Mouse (Mus musculus) limb, embryonic 11.5 days (tissue): ENCODE results near the gene Vmac. TPM values are rescaled to one million over a fixed set of nuclear protein-coding genes. Genes with fewer than 3 reads are reported as not detected.

Experiments
- ATAC-seq: fragments of 200-750 bp; cut with Nextera tagmentation; 2 replicates; pipeline ENCODE4 v1.8.0; 2017; ENCODE audit warnings: low read depth; ENCODE audit not compliant: insufficient number of reproducible peaks, low FRiP score, low TSS enrichment
- DNase-seq: peaks from one replicate; pipeline ENCODE4 v3.0.0-alpha.2; 2015; ENCODE audit warnings: low spot score
- H3K27ac ChIP-seq: fragments of 300-500 bp; sonication (generic); replicated peaks from 2 replicates; pipeline ENCODE4 v1.5.1; 2014; ENCODE audit warnings: low read depth, mild to moderate bottlenecking, low read length
- H3K27me3 ChIP-seq: fragments of 300-500 bp; sonication (generic); 2 replicates; pipeline ENCODE4 v1.6.1; 2014; ENCODE audit warnings: mild to moderate bottlenecking, low read length, mixed read lengths; ENCODE audit not compliant: control insufficient read depth, insufficient read depth
- H3K36me3 ChIP-seq: fragments of 300-500 bp; sonication (generic); 2 replicates; pipeline ENCODE4 v1.6.1; 2014; ENCODE audit warnings: mild to moderate bottlenecking, low read length, moderate library complexity, mixed read lengths; ENCODE audit not compliant: control insufficient read depth, insufficient read depth
- H3K4me1 ChIP-seq: fragments of 300-500 bp; sonication (generic); 2 replicates; pipeline ENCODE4 v1.6.1; 2014; ENCODE audit warnings: low read length, mixed read lengths; ENCODE audit not compliant: control insufficient read depth, insufficient read depth
- H3K4me2 ChIP-seq: fragments of 300-500 bp; sonication (generic); 2 replicates; pipeline ENCODE4 v1.6.1; 2014; ENCODE audit warnings: low read depth, mild to moderate bottlenecking, moderate library complexity; ENCODE audit not compliant: severe bottlenecking
- H3K4me3 ChIP-seq: fragments of 300-500 bp; sonication (generic); 2 replicates; pipeline ENCODE4 v1.5.1; 2014; ENCODE audit warnings: low read depth, low read length
- H3K9ac ChIP-seq: fragments of 300-500 bp; sonication (generic); 2 replicates; pipeline ENCODE4 v1.6.1; 2014; ENCODE audit warnings: mild to moderate bottlenecking, low read length
- H3K9me3 ChIP-seq: fragments of 300-500 bp; sonication (generic); 2 replicates; pipeline ENCODE4 v1.6.1; 2016; ENCODE audit warnings: low read length; ENCODE audit not compliant: control insufficient read depth
- WGBS: fragments of 180-500 bp; shearing (Covaris S2); extraction: QIAGEN DNeasy Blood & Tissue Kit; methylation state at CpG from one replicate; pipeline ENCODE4 v1.1.7; 2014; 5-methylcytosine and 5-hydroxymethylcytosine counted together
- polyA plus RNA-seq: library from polyadenylated mRNA; unstranded; fragments of >200 nt; fragmentation: Nextera tagmentation; extraction: Ambion mirVana; gene quantifications from 2 replicates; pipeline ENCODE4 v1.2.1, GENCODE M21; 2014

Vmac gene
- polyA plus RNA-seq, 1 experiment from 2014 or later, result 19.7 TPM

GRCm38 (mm10) chr17:56709708-56710107, 8.1 kb downstream of the Vmac start:
- no peak for ATAC-seq
- 83% methylated on average over 3 of the region's 3 CpGs for WGBS

GRCm38 (mm10) chr17:56708692-56709091, 9.1 kb downstream of the Vmac start:
- no peak overlapping the region for H3K9ac ChIP-seq
- no peak overlapping the region for H3K27ac ChIP-seq
- 81% methylated on average over 4 of the region's 4 CpGs for WGBS
- no peaks in the 10 kb centered on the region for H3K9me3 ChIP-seq
- H3K4me1 ChIP-seq, result no peaks in the 10 kb centered on the region
- DNase-seq, result no peak
- no peak overlapping the region for H3K4me2 ChIP-seq
- peaks cover 67% of the 10 kb centered on the region for H3K36me3 ChIP-seq
- no peak overlapping the region for H3K4me3 ChIP-seq
- no peaks in the 10 kb centered on the region for H3K27me3 ChIP-seq
- ATAC-seq, result no peak

More at GRCm38 (mm10) chr17:56709708-56710107, 8.1 kb downstream of the Vmac start:
- no peak for DNase-seq
- Histone ChIP-seq H3K9me3 (no peaks in the 10 kb centered on the region), H3K4me1 (no peaks in the 10 kb centered on the region), H3K4me3 (no peak overlapping the region), H3K9ac (no peak overlapping the region), H3K4me2 (no peak overlapping the region), H3K36me3 (peaks cover 64% of the 10 kb centered on the region), H3K27me3 (no peaks in the 10 kb centered on the region), H3K27ac (no peak overlapping the region)

GRCm38 (mm10) chr17:56706515-56706914, 11.3 kb downstream of the Vmac start:
- 89% methylated on average over 1 of the region's 1 CpGs for WGBS
- H3K36me3 ChIP-seq, result peaks cover 70% of the 10 kb centered on the region
- H3K27me3 ChIP-seq, result no peaks in the 10 kb centered on the region
- no peak overlapping the region for H3K27ac ChIP-seq
- no peak overlapping the region for H3K9ac ChIP-seq
- H3K4me2 ChIP-seq, result no peak overlapping the region
- DNase-seq (no peak), ATAC-seq (no peak)
- no peaks in the 10 kb centered on the region for H3K4me1 ChIP-seq
- no peaks in the 10 kb centered on the region for H3K9me3 ChIP-seq
- H3K4me3 ChIP-seq, result no peak overlapping the region

GRCm38 (mm10) chr17:56703038-56703437, 14.8 kb downstream of the Vmac start:
- ATAC-seq (no peak), DNase-seq (no peak)
- H3K27me3 ChIP-seq, result no peaks in the 10 kb centered on the region
- no peaks in the 10 kb centered on the region for H3K4me1 ChIP-seq
- no peaks in the 10 kb centered on the region for H3K9me3 ChIP-seq
- H3K9ac ChIP-seq, result no peak overlapping the region
- H3K4me3 ChIP-seq, result no peak overlapping the region
- H3K36me3 ChIP-seq, result peaks cover 72% of the 10 kb centered on the region
- WGBS, result 81% methylated on average over 4 of the region's 4 CpGs
- no peak overlapping the region for H3K4me2 ChIP-seq
- H3K27ac ChIP-seq, result no peak overlapping the region

- H3K27ac ChIP-seq, result no peak overlapping the region
- H3K36me3 ChIP-seq, result peaks cover 65% of the 10 kb centered on the region
- ATAC-seq, result no peak
- H3K4me1 ChIP-seq, result no peaks in the 10 kb centered on the region
- H3K4me2 ChIP-seq, result no peak overlapping the region
- no peak overlapping the region for H3K4me3 ChIP-seq
- H3K9ac ChIP-seq, result no peak overlapping the region
- no peaks in the 10 kb centered on the region for H3K27me3 ChIP-seq
- DNase-seq, result no peak
- 89% methylated on average over 2 of the region's 2 CpGs for WGBS
- H3K9me3 ChIP-seq, result no peaks in the 10 kb centered on the region
Observed at GRCm38 (mm10) chr17:56700451-56700850, 17.4 kb downstream of the Vmac start.

GRCm38 (mm10) chr17:56693851-56694310, 23.9 kb downstream of the Vmac start:
- 82% methylated on average over 6 of the region's 6 CpGs for WGBS
- Histone ChIP-seq H3K4me3 (no peak overlapping the region), H3K27ac (no peak overlapping the region), H3K4me1 (no peaks in the 10 kb centered on the region), H3K4me2 (no peak overlapping the region), H3K9ac (no peak overlapping the region), H3K9me3 (no peaks in the 10 kb centered on the region), H3K36me3 (peaks cover 39% of the 10 kb centered on the region; the same call in 1 of the 2 replicates), H3K27me3 (no peaks in the 10 kb centered on the region)
- ATAC-seq (no peak), DNase-seq (no peak)

GRCm38 (mm10) chr17:56693395-56693794, 24.4 kb downstream of the Vmac start:
- no peaks in the 10 kb centered on the region for H3K27me3 ChIP-seq

GRCm38 (mm10) chr17:56688689-56689088, 29.1 kb downstream of the Vmac start:
- H3K9me3 ChIP-seq, result no peaks in the 10 kb centered on the region
- ATAC-seq (no peak), DNase-seq (no peak)
- H3K27ac ChIP-seq, result no peak overlapping the region
- H3K4me2 ChIP-seq, result no peak overlapping the region
- 87% methylated on average over 2 of the region's 2 CpGs for WGBS
- no peak overlapping the region for H3K4me3 ChIP-seq
- H3K36me3 ChIP-seq, result peaks cover 34% of the 10 kb centered on the region; the same call in 1 of the 2 replicates
- no peaks in the 10 kb centered on the region for H3K27me3 ChIP-seq
- no peak overlapping the region for H3K9ac ChIP-seq
- no peaks in the 10 kb centered on the region for H3K4me1 ChIP-seq

More at GRCm38 (mm10) chr17:56693395-56693794, 24.4 kb downstream of the Vmac start:
- Histone ChIP-seq H3K9me3 (no peaks in the 10 kb centered on the region), H3K27ac (no peak overlapping the region), H3K36me3 (peaks cover 40% of the 10 kb centered on the region; the same call in 1 of the 2 replicates), H3K9ac (no peak overlapping the region), H3K4me2 (no peak overlapping the region), H3K4me3 (no peak overlapping the region), H3K4me1 (no peaks in the 10 kb centered on the region)
- WGBS, result 48% methylated on average over 1 of the region's 1 CpGs
- DNase-seq (no peak), ATAC-seq (no peak)

- H3K4me2 ChIP-seq, result no peak overlapping the region
- peaks cover 34% of the 10 kb centered on the region; the same call in 1 of the 2 replicates for H3K36me3 ChIP-seq
- H3K27ac ChIP-seq, result no peak overlapping the region
- no peak for ATAC-seq
- DNase-seq, result no peak
- no peaks in the 10 kb centered on the region for H3K27me3 ChIP-seq
- H3K4me1 ChIP-seq, result no peaks in the 10 kb centered on the region
- no peak overlapping the region for H3K4me3 ChIP-seq
- no peak overlapping the region for H3K9ac ChIP-seq
- H3K9me3 ChIP-seq, result no peaks in the 10 kb centered on the region
Observed at GRCm38 (mm10) chr17:56688045-56688444, 29.8 kb downstream of the Vmac start.
